Mouse (Mus musculus): ENCODE results near the gene Acy3.
"Not testable (repeated sequence)": the region's sequence is repeated elsewhere in the genome, so short reads cannot be mapped to it uniquely, and the experiment has no call there.

Gene Acy3

DNA sequence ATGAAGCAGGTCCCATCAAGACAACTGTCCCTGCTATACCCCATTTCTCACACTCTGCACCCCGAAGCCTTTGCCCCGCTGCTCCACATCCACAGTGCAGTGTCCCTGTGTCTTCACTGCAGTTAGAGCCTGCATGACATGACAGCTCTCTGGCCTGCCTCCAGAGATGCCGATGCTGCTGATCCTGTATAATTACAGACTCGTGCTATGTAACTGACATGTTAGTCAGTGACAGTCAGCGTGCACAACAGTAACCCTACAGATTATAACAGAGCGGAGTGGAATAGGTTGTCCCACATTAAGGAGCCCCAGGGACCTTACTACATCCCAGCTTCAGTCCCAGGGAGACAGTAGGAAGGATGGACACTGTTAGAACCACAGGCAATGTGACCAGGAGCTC is 11.8 kb upstream of the Acy3 start:
- not testable (repeated sequence) for DNase-seq (ENCODE audit: low spot score in 2 of 2)

DNA sequence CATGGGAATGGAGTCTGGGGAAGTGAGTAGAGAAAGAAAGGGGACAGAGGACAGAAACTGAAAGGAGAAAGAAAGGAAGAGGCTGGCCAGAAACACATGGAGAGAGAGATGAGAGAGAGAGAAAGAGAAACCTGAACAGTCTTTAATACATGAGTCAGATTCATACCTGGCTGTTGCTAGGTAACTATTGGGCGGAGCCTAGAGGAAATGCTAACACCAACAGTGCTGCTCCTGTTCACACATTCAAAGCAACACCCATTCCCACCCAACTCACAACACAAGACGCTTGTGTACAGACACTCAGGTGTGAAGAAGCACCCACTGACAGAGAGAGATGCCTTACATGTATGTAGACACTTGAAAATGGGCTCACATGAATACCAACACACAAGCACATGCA is 10.5 kb upstream of the Acy3 start:
- no peak for DNase-seq (ENCODE audit: low spot score in 2 of 2)

DNA sequence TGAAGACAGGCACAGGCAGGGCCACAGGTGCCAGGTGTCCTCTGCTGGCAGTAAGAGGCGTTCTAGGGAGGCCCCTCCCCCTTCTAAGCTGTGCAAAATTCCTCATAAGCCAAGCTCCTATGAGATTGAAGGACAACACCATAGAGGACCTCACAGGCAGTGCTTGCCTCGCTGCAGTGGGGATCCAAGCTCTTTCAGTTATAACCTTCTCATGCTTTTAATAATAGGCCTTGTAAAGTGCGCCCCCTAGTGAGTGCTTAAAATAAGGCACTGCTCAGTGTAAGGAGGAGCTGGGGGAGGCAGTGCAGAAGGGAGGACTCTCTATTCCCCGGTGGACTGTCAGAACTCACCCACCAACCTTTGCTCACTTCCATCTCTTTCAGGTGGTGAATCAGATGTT is 6.1 kb upstream of the Acy3 start:
- peak; percentile 48 to 76 for DNase-seq (ENCODE audit: low spot score in 2 of 2)

DNA sequence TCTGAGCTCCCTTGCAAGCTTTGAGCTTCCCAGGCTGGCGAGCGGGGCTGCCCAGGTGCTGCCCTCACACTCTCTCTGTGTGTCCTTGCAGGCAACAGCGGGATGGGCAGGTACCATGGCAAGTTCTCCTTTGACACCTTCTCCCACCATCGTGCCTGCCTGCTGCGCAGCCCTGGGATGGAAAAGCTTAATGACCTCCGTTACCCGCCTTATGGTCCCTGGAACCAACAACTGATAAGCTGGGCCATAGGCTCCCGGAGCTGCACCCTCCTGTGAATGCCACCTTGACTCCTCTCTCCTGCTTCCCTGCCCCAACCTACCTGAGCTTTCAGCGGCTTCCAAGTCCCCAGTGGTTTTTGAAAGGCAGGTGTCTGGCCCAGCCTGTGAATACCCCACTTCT is 5.5 kb upstream of the Acy3 start:
- no peak for DNase-seq (ENCODE audit: low spot score in 2 of 2)

DNA sequence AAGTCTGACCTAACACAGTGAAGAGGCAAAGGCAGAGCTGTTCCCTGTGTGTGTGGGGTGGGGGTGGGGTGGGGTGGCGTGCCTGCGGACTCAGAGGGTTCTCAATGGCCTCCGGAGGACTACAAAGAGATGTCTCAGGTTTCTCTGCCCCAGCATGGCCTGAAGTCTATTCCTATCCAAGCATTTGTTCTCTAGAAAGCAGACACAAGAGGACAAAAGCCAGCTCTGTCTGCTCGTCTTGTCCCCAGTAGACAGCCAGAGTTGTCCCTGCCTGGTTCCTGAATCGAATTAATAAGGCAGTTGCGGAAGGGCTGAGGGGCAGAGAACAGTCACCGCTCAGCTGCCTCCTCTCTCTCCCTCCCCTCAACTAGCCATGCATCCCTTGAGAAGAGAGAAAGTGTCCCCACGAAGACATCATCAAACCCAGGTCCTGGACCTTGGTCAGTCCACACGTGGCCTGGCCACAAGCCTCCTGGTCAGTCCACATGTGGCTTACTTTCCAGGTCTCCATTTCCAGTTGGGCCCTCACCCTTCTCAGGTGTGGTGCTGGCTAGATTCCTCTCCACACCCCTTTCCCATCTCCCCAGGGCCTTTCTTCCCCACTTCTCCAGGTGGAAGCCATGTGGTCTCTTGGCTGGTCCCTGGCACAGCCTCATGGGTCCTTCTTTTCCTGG is 2.7 kb upstream of the Acy3 start:
- DNase-seq (ENCODE audit: low spot score in 2 of 2), result no peak

DNA sequence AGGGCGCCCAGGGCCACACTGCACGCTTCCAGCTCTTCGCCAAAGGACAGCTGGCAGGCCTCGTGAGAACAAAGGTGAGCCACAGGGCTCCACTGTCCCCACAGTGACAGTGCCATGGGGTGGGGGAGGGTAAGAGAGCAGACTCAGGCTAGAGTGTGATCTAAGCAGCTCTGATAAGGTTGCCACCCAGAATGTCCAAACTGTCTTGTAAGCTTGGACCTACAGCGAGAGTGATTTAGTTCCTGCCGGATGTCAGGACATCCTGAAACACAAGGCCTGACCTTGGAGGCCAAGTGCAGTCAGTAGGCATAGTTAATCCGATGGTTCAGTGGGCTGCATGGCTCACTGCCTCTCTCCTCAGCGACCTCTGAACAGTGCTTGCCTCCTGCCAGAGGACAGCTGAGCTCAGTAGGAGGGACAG is 1.1 kb upstream of the Acy3 start:
- DNase-seq (ENCODE audit: low spot score in 2 of 2), result no peak

DNA sequence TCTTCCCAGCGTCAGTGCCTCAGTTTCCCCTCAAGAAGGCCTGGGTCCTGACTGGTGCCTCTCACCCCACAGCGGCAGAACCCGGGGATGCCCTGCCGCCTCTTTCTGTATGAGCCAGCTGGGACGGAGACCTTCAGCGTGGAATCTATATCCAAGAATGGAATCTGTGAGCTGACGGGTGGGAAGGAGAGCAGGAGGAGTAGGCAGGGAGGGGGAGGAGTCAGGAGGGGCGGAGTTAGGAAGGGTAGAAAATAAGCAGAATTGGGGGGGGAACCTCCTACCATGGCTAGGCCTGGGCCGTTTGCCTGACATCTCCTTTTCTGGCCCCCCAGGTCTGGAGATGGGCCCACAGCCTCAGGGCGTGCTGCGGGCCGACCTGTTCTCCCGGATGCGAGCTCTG is 1.7 kb downstream of the Acy3 start:
- DNase-seq (ENCODE audit: low spot score in 2 of 2), result no peak

DNA sequence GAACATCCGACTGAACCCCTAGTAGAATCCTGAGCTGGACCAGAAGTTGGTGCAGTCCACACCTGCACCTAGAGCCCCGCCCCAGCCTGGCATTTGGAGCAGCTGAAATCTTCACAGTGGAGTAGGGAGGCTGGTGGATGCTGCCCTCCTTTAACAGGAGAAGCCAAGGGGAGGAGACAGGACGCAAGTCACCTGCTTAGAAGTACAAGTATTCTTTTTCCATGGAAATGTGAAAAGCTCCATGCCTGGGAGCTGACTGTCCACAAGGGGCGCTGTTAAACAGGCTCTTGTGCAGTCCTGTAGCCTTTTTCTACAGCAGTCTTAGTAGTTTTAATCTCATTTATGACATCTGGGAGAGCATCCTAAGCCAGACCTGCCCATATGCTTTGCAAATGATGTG is 2.4 kb downstream of the Acy3 start:
- no peak for DNase-seq (ENCODE audit: low spot score in 2 of 2)

DNA sequence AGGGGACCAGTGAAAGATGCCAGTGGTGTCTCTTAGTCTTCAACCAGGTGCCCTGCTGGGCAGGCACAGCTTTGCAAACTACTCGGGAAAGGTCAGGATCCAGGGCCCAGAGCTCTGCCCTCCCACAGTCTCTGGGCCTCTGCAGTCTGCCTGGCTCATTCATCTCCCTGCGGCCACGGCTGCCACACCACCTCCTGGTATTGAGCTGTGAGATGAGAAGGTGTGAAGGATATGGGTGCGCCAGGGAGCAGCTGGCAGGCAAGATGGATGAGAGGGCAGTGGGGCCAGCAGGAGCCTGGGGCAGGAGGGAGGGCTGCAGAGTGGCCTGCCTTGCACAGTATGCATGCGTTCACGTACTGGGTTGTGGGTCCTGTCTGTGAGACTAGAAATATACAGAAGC is 4.4 kb downstream of the Acy3 start:
- no peak for DNase-seq (ENCODE audit: low spot score in 2 of 2)

DNA sequence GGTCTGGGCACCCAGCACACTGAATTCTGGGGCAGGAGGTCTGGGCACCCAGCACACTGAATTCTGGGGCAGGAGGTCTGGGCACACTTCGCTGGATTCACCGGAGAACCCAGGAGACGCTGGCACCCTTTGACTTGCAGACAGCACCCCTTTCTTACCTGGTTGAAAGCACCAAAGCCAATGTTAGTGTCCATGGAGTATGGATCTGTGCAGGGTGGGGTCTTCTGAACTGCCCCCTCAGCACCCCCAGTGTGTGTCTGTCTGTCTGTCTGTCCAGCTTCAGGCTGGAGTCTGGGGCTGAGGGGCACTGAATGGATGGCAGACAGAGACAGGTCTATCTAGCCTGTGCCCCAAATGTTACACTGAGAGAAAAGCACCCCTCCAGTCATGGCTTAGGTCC is 5.2 kb downstream of the Acy3 start:
- DNase-seq (ENCODE audit: low spot score in 2 of 2), result no peak

DNA sequence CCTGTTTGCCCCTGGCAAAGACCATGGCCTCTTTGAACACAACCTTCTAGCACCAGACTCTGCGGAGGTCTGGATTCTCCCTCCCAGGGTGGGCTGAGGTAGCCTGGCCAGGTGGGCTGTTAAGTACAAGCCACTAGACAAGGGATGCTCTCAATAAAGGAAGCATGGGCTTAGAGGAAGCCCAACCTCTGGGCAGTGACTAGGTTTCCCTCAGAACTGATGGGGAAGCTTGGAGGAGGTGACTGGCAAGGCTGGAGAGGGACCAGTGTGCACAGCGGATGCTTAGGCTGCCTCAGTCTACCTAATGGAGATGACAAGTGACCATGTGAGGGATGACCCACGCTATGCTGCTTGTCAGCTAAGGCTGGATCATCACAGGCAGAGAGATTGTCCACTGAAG is 5.6 kb downstream of the Acy3 start:
- DNase-seq (ENCODE audit: low spot score in 2 of 2), result no peak

DNA sequence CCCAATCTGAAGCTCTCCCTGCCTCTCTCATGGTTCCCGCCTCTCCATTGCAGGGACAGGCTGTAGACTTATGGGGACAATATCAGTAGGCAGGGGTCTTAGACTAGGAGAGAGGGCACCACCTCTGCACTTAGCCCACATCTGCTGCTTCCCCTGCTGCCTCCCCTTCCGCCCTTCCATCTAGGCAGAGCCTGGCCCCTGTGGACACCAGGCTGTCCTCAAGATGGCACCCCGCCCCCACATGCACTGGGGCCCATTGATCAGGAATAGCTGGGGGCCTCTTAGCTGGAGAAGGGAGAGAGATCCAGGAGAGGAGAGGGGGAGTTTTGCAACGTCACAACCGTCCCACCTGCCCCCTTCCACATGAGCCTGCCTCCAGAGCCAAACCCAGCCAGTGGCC is 6.0 kb downstream of the Acy3 start, which contains the start of gene Tbx10:
Tbx10 (plus strand) TSS at position 337 of the 400 bp plus-strand sequence.
- DNase-seq (ENCODE audit: low spot score in 2 of 2), result no peak

DNA sequence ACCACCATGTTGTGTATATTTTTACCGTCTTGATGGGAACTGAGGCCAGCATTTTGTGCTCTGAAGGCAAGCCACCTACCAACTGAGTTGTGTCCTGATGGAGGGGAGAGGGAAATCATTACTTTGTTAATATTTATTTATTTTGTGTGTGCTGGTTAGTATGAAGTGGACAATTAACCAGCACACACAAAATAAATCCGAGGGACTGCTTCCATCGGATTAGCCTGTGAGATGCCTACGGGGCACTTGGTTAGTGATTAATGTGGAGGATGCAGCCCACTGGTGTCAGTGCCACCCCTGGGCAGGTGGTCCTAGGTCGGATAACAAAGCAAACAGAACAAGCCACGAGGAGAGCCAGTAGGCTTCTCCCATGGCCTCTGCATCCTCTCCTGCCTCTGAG is 8.6 kb downstream of the Acy3 start:
- DNase-seq (ENCODE audit: low spot score in 2 of 2), result no peak

DNA sequence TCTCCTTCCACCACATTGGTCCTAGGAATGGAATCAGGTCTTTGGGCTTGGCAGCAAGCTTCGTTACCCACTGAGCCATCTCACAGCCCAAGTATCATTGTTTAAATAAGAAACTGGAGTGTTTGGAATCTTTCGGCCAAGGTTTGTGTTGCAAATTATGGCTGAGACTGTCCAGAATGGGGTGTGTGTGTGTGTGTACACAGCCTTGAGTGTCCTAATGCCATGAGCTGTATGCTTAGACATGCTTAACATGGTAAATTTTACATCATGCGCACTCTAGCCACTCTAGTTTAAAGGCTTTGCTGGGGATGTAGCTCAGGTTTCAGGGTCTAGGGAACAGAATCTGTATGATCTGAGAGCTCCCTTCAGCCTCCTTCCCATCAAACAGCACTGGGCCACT is 9.1 kb downstream of the Acy3 start:
- DNase-seq (ENCODE audit: low spot score in 2 of 2), result no peak

DNA sequence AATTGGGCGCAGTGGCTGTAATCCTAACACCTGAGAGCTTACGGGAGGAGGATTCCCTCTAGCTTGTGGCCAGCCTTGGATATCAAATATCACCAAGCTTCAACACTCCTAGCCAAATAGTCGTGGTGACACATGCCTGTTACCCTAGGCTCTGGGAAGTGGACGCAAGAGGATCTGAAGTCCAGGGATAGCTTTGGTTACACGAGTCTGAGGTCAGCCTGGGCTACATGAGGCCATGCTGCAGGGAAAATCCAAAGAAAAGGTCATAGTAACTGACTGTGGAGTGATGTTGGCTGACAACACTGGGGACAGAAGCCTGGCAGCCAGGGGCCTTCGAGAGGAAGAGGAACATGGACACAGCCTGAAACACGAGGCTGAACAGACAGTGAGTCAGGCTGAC is 9.7 kb downstream of the Acy3 start:
- no peak for DNase-seq (ENCODE audit: low spot score in 2 of 2)

DNA sequence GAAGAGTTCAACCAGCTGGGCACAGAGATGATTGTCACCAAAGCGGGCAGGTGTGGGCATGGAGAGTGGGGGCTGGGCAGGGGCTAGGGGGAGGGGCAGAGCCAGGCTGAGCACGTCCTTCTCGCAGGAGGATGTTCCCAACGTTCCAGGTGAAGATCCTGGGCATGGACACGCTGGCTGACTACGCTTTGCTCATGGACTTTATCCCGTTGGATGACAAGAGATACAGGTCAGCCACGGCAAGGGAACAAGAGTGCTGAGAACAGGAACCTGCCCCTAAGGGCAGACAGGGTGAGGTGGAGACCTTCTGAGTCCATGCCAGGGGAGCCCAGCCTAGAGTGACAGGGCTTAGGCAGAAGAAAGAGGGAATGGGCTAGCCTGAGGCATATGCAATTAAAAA is 10.4 kb downstream of the Acy3 start:
- no peak for DNase-seq (ENCODE audit: low spot score in 2 of 2)

DNA sequence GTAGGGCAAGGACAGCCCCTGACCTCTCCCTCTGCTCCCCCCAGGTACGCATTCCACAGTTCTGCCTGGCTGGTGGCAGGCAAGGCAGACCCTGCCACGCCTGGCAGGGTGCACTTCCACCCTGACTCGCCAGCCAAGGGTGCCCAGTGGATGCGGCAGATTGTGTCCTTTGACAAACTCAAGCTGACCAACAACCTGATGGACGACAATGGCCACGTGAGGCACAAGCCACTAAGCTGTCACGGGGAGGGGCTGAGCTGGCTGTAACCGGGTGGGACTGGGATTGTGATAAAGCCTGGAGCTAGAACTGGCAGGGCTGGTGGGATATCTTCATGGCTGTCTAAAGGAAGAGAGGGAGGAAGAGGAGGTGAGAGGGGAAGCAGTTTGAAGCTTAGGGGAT is 10.9 kb downstream of the Acy3 start:
- no peak for DNase-seq (ENCODE audit: low spot score in 2 of 2)

DNA sequence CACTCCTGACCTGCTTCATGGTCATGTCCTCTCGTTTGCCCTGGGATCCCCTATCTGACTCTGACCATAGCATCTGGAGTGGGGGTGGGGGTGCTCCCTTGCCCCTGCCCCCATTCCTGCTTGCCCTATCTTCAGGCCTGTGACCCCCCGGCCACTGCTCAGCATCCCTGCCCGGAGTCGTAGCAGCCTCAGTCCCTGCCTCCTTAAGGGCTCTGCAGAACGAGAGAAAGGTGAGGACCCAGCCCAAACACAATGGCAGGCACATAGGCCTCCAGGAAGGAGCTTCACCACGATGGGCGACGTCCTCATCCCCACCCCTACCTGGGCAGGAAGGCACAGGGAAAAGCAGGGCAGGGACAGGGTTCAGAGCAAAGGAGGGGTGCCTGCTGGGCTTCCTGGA is 12.0 kb downstream of the Acy3 start:
- DNase-seq (ENCODE audit: low spot score in 2 of 2), result no peak

DNA sequence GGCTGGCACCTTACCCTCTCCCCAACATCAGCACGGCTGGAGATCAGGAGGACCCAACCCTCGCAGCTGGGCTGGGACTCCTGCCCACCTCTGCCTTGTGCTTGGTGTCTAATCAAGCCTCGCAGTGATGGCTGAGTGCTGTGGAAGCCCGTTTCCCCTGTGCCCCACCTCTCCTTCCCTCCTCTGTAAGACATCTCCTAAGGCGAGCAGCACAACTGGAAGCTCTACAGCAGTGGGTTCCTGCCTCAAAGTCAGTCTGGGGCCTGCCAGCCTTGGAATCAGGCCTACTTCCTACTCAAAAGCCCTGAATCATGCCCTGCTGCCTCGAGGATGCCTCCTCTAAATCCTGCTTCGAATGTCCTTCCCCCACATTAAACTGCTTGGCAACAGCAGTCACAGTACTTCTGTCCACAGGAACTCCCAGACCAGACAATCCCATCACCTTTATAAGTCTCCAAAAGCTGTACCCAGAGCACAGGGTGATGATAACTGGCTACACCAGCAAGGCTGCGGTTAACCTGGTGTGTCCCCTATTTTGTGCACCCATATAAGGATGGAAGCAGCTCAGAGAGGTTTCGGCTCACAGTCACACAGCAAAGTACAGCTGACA is 12.9 kb downstream of the Acy3 start:
- DNase-seq (ENCODE audit: low spot score in 2 of 2), result no peak

DNA sequence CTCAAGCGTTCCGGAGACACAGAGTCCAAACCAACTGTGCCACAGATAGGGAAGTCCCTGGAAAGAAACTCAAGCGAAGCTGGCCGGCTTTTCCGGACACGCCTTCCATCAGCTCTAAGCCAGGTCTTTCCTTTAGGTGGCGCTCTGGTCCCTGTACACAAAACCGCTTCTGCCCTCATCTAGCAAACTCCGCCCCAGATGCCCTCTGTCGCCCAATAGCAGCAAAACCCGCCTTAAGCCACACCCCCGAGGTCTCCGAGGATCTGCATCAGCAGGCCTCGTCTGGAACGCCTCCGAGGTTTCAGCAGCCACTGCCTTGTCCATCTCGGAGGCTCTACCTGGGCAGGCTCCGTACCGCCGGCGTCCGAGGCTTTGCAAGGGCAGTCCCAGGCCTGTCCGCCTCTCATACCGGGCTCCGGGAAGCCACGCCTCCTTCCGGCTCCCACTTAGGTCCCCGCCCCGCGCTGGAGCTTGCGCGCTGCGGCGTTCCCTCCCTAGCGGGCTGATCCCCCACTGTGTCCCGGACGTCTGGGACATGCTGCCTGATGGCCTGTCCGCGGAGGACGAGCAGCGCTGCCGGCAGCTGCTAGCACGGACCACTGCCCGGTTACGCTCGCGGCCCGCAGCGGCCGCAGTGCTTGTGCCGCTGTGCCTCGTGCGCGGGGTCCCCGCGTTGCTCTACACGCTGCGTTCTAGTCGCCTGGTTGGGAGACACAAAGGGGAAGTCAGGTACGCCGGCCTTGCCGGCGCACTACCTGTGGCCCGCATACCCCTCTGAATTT is 13.9 kb downstream of the Acy3 start, which contains the start of the genes Nudt8 and Gm49405:
Nudt8 (plus strand) TSS at position 462 of the 782 bp plus-strand sequence.
Gm49405 (plus strand) TSS at position 508 of the 782 bp plus-strand sequence.
- DNase-seq (ENCODE audit: low spot score in 2 of 2), result peak; percentile 87 to 89

DNA sequence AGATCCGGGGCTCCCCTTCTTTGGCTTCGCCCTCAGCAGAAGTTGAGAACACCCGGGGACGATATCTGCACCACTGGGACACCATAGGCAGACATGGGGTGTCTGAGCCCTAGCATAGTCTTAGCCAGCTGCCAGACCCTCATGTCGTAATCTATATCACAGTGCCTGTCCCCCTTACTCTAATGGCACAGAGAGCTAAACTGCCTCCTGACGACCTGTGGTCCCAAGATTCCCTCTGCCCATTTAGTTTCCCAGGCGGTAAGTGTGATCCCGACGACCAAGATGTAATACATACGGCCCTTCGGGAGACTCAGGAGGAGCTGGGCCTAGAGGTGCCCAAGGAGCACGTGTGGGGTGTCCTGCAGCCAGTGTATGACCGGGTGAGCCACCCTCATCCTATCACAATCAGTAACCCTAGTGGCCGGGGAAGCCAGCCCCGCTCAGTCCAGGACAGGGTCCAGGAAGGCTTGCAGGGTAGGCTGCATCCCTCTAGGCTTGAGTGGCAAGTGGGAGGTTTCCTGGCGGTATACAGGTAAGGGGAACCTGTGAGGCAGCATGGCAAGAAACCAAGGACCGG is 14.7 kb downstream of the Acy3 start:
- DNase-seq (ENCODE audit: low spot score in 2 of 2), result no peak

DNA sequence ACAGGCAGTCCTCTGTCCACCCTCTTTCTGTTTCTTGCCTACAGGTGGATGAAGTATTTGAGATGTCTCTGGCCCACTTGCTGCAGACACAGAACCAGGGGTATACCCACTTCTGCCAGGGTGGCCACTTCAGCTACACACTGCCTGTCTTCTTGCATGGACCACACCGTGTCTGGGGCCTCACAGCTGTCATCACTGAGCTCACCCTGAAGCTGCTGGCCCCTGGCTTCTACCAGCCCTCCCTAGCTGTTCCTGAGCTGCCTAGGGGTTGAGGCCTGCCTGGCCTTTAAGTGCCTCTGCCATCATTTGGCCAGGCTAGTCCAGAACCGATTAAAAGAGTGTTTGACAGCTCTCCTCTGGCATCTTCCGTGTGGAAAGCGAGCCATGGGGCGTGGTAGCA is 15.4 kb downstream of the Acy3 start:
- no peak for DNase-seq (ENCODE audit: low spot score in 2 of 2)

DNA sequence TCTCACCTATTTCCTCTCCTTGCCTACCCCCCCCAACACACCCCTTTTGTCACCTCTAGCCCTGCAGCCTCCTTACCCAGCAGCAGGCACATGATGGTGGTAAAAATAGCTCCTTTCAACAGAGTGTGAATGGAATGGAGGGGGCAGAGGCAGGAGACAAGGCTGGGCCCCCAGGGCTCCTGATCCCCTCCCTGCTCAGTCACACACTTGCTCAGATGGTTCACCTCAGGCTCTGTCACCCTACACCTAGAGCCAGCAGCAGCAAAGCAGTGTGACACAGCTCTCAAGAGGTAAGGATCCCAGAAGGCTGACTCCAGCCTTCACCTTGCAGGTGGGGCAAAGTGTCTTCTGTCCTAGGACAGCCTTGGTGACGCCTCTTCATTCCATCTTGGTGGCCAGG is 16.7 kb downstream of the Acy3 start, which contains the start of gene Doc2g:
Doc2g (plus strand) TSS at position 202 of the 400 bp plus-strand sequence.
- no peak for DNase-seq (ENCODE audit: low spot score in 2 of 2)
